Mouse (Mus musculus): Measurements from ENCODE around the gene Gm45261.

- TF ChIP-seq CTCF (conservative IDR thresholded peaks at IDR 0.05; ENCODE audit: low read length) (no peak), POU5F1 (IDR thresholded peaks at IDR 0.05; ENCODE audit: borderline replicate concordance, low read length) (no peak)
These were observed 41.4 kb upstream of the Gm45261 start for GRCm38 (mm10) chr1:80502456-80503165.
